Mouse (Mus musculus): ENCODE measurements around the gene Slc2a3.
"Not testable (repeated sequence)": the region's sequence is repeated elsewhere in the genome, so short reads cannot be mapped to it uniquely, and the experiment has no call there.

GRCm38 (mm10) chr6:122718224-122718623 lies 83.2 kb downstream of the Slc2a3 start:
- TF ChIP-seq CTCF (IDR thresholded peaks at IDR 0.05); POLR2A (IDR thresholded peaks at IDR 0.05; ENCODE audit: insufficient read depth, low read depth, low read length): not testable (repeated sequence)
